Mouse (Mus musculus): Measurements from ENCODE around the gene Rab44.

- TF ChIP-seq GATA1 (IDR thresholded peaks at IDR 0.05; ENCODE audit: borderline replicate concordance, low read length) = no peak
- no peak for TF ChIP-seq FLI1 (IDR thresholded peaks at IDR 0.05; ENCODE audit: low read length)
Observed at GRCm38 (mm10) chr17:29081618-29082381, 32.1 kb upstream of the Rab44 start.
